Mouse (Mus musculus) spleen, postnatal 10 days (tissue): ENCODE data around the gene Ppp1r3g.

ENCODE experiments used
- DNase-seq, 2 experiments: peaks; one replicate each; pipeline ENCODE4 v3.0.0; 2021 to 2022; ENCODE audit warnings: low spot score in 2 of 2

Ppp1r3g gene

GRCm38 (mm10) chr13:35995231-35995630 lies 36.6 kb downstream of the Ppp1r3g start:
- no peak for DNase-seq

GRCm38 (mm10) chr13:35995696-35996426 lies 37.2 kb downstream of the Ppp1r3g start:
- no peak for DNase-seq

- no peak for DNase-seq
Observed at GRCm38 (mm10) chr13:35997606-35998005, 39.0 kb downstream of the Ppp1r3g start.

- DNase-seq, result no peak
Observed at GRCm38 (mm10) chr13:36000798-36001197, 42.2 kb downstream of the Ppp1r3g start.

GRCm38 (mm10) chr13:36009981-36010380 lies 51.3 kb downstream of the Ppp1r3g start:
- no peak for DNase-seq

GRCm38 (mm10) chr13:36015636-36016035 lies 57.0 kb downstream of the Ppp1r3g start:
- DNase-seq, result no peak

- DNase-seq, result no peak
Observed at GRCm38 (mm10) chr13:36018017-36018416, 59.4 kb downstream of the Ppp1r3g start.

GRCm38 (mm10) chr13:36019309-36020274 lies 61.0 kb downstream of the Ppp1r3g start:
- peak; percentile 57 to 83 for DNase-seq
